Mouse (Mus musculus) layer of hippocampus, adult 18-20 months (tissue): ENCODE data around the gene Ltb. TPM values are rescaled to one million over a fixed set of nuclear protein-coding genes. Genes with fewer than 3 reads are reported as not detected.
A peak's percentile ranks its signal among the peaks of the same experiment; 100 is the strongest.

Experiments used
- DNase-seq, 2 experiments: peaks; one replicate each; pipeline ENCODE4 v3.0.0; 2022; ENCODE audit warnings: low spot score in 2 of 2
- microRNA-seq, 2 experiments: library from miRNA; unstranded; fragments of <30 nt; microRNA quantifications; one replicate each; pipeline ENCODE4 v1.2.0; 2021
- total RNA-seq, 2 experiments: library from RNA; stranded (reverse); gene quantifications; 2 replicates each; pipeline ENCODE4 v1.2.3; 2021

The Ltb gene
- total RNA-seq, 2 experiments from 2014 or later = 0.41 to 0.64 TPM

DNA sequence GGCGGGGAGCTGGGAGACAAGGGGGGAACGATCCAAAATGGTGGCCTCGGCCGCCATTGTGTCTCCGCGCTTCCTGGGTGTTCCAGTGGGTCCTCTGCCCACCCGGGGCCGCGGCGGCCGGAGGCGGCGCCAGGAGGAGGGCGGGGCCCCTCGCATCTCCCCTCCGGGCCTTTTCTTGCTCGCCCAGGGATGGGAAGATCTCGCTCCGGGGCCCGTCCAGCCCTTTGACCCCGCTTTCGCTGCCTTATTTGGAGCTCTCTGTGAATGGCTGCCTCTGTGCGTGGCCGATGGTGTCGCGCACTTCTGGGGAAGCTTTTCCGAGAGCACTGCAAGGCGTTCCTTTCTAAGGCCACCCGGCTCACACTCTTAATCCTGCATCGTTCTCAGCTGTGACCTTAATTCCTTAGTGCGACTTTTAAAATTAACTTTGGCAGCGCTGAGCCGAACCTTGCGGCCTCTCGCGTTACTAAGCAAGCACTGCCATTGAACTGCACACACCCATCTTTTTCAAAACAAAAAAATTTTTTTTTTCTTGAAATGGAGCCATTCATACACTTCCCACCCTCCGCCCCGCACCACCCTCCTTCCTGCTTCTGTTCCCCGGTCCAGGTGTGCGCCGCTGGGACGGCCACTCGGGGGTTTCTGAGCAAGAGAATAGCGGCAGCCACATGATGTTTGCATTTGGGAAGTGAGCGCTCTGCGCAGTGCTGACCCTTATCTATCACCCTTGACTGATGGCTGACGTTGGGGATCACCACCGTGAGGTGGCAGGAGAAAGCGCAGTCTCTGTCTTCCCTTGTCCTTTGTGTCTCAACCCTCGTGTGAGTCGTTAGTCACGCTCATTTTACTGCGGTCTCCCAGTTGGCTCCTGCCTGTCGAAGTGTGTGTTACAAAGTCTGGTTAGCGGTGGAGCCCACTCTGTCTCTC is 48.0 kb downstream of the Ltb start:
- peak; percentile 46 to 61 for DNase-seq

- no peak for DNase-seq
Observed at GRCm38 (mm10) chr17:35243086-35243485, 48.8 kb downstream of the Ltb start.

GRCm38 (mm10) chr17:35244999-35245398 is 50.8 kb downstream of the Ltb start:
- DNase-seq = no peak

Small RNA genes lying within 50 kb of the gene (microRNA-seq; reads per million reads assigned to microRNA genes)
- 0 reads per million in 2 experiments for gene Mir6973a
- 0 to 0.20 reads per million in 2 experiments for gene Mir6974
- gene Mir6975 = 0 reads per million in 2 experiments

Other genes with a start within 250 kb of the Ltb start
- gene Hspa1b, start 235.2 kb upstream of the Ltb start, total RNA-seq = 10 to 100 TPM; 27.5 to 37.5 TPM
- gene Gm20481, start 224.5 kb upstream of the Ltb start, total RNA-seq = not detected
- gene Hspa1a, start 222.3 kb upstream of the Ltb start, total RNA-seq = 10 to 100 TPM; 24.3 to 27.8 TPM
- gene Hspa1l, start 221.7 kb upstream of the Ltb start, total RNA-seq = under 1 TPM; 0.12 to 0.48 TPM
- gene Lsm2, start 212.6 kb upstream of the Ltb start, total RNA-seq = 10 to 100 TPM; 18.2 to 20.7 TPM
- 10 to 100 TPM; 46.6 to 50.4 TPM for gene Vars, start 193.5 kb upstream of the Ltb start, total RNA-seq
- gene Vwa7, start 177.9 kb upstream of the Ltb start, total RNA-seq = under 1 TPM; 0.15 to 0.22 TPM
- 1 to 10 TPM in 1 of 2 experiments, not detected in 1; 1.4 TPM for gene Sapcd1, start 166.4 kb upstream of the Ltb start, total RNA-seq
- 1 to 10 TPM; 1.5 to 1.6 TPM for gene Msh5, start 147.7 kb upstream of the Ltb start, total RNA-seq
- gene Clic1, start 144.5 kb upstream of the Ltb start, total RNA-seq = 1 to 10 TPM; 7.7 to 8.3 TPM
- 10 to 100 TPM in 1 of 2 experiments, 1 to 10 TPM in 1; 9.4 to 11.0 TPM for gene Ddah2, start 135.4 kb upstream of the Ltb start, total RNA-seq
- gene Ly6g6c, start 129.1 kb upstream of the Ltb start, total RNA-seq = not detected
- gene Mpig6b, start 128.3 kb upstream of the Ltb start, total RNA-seq = not detected
- 1 to 10 TPM; 3.6 to 5.0 TPM for gene Ly6g6e, start 117.5 kb upstream of the Ltb start, total RNA-seq
- 1 to 10 TPM in 1 of 2 experiments, under 1 TPM in 1; 0.87 to 2.0 TPM for gene Ly6g6d, start 116.4 kb upstream of the Ltb start, total RNA-seq
- gene Ly6g6f, start 108.8 kb upstream of the Ltb start, total RNA-seq = under 1 TPM; 0.57 to 0.58 TPM
- 100 to 1,000 TPM in 1 of 2 experiments, 10 to 100 TPM in 1; 97.6 to 103 TPM for gene Abhd16a, start 105.2 kb upstream of the Ltb start, total RNA-seq
- not detected for gene Ly6g5c, start 86.2 kb upstream of the Ltb start, total RNA-seq
- under 1 TPM; 0.30 to 0.56 TPM for gene Ly6g5b, start 79.0 kb upstream of the Ltb start, total RNA-seq
- gene Gpank1, start 73.0 kb upstream of the Ltb start, total RNA-seq = 10 to 100 TPM; 15.2 to 17.1 TPM
- gene Csnk2b, start 72.4 kb upstream of the Ltb start, total RNA-seq = 100 to 1,000 TPM; 179 to 185 TPM
- gene D17H6S53E, start 68.1 kb upstream of the Ltb start, total RNA-seq = 10 to 100 TPM; 22.5 to 28.9 TPM
- not detected for gene Apom, start 62.4 kb upstream of the Ltb start, total RNA-seq
- 100 to 1,000 TPM; 323 to 339 TPM for gene Bag6, start 59.3 kb upstream of the Ltb start, total RNA-seq
- 100 to 1,000 TPM; 317 to 343 TPM for gene Prrc2a, start 29.5 kb upstream of the Ltb start, total RNA-seq
- 10 to 100 TPM in 1 of 2 experiments, 1 to 10 TPM in 1; 9.4 to 13.0 TPM for gene Aif1, start 18.4 kb upstream of the Ltb start, total RNA-seq
- 1 to 10 TPM; 5.5 to 6.7 TPM for gene Lst1, start 6.0 kb upstream of the Ltb start, total RNA-seq
- not detected for gene Tnf, start 7.6 kb downstream of the Ltb start, total RNA-seq
- gene Lta, start 10.9 kb downstream of the Ltb start, total RNA-seq = under 1 TPM; 0.22 to 0.41 TPM
- not detected for gene Gm16181, start 26.4 kb downstream of the Ltb start, total RNA-seq
- 100 to 1,000 TPM; 637 to 681 TPM for gene Atp6v1g2, start 39.2 kb downstream of the Ltb start, total RNA-seq
- 10 to 100 TPM; 13.6 to 15.8 TPM for gene Nfkbil1, start 41.4 kb downstream of the Ltb start, total RNA-seq
- gene Ddx39b, start 47.3 kb downstream of the Ltb start, total RNA-seq = 100 to 1,000 TPM; 210 to 215 TPM
- gene H2-D1, start 68.3 kb downstream of the Ltb start, total RNA-seq = 10 to 100 TPM; 22.1 to 26.7 TPM
- under 1 TPM; 0.15 to 0.25 TPM for gene H2-Q1, start 126.0 kb downstream of the Ltb start, total RNA-seq
- gene H2-Q2, start 147.8 kb downstream of the Ltb start, total RNA-seq = under 1 TPM; 0.46 to 0.50 TPM
- 1 to 10 TPM; 1.5 to 2.4 TPM for gene H2-Q4, start 185.2 kb downstream of the Ltb start, total RNA-seq
- under 1 TPM; 0.20 to 0.52 TPM for gene H2-Q6, start 230.4 kb downstream of the Ltb start, total RNA-seq
- gene H2-Q7, start 244.7 kb downstream of the Ltb start, total RNA-seq = under 1 TPM; 0.54 to 0.63 TPM